Mouse (Mus musculus) MEL (cell line): ENCODE data around the gene Pou2f2. TPM values are rescaled to one million over a fixed set of nuclear protein-coding genes. Genes with fewer than 3 reads are reported as not detected.

Source experiments
- DNase-seq: peaks from one replicate; pipeline ENCODE4 v3.0.0; 2011; ENCODE audit warnings: low read depth, low spot score
- H3K27ac ChIP-seq: 2 replicates; pipeline ENCODE4 v1.5.1; 2012; ENCODE audit warnings: low read depth, mild to moderate bottlenecking, control low read depth, low read length, moderate library complexity; ENCODE audit not compliant: control insufficient read depth
- H3K27me3 ChIP-seq, 2 experiments: fragments of 150-350 bp in 1 of 2; sonication (generic) in 1 of 2; 2 replicates each; pipeline ENCODE4 v1.6.1; 2012; ENCODE audit warnings: low read length in 2 of 2, mild to moderate bottlenecking in 2 of 2, improper control_type of control experiment in 1 of 2, moderate library complexity in 1 of 2; ENCODE audit not compliant: insufficient read depth in 2 of 2, control insufficient read depth in 1 of 2
- H3K36me3 ChIP-seq, 2 experiments: 2 replicates each; pipeline ENCODE4 v1.6.1; 2012 to 2014; ENCODE audit warnings: low read length in 2 of 2, improper control_type of control experiment in 1 of 2, inconsistent platforms in 1 of 2, mild to moderate bottlenecking in 1 of 2; ENCODE audit not compliant: insufficient read depth in 2 of 2, control insufficient read depth in 1 of 2
- H3K4me1 ChIP-seq, 2 experiments: fragments of 150-350 bp in 1 of 2; sonication (generic) in 1 of 2; 2 replicates each; pipeline ENCODE4 v1.6.1; 2012; ENCODE audit warnings: low read length in 2 of 2, improper control_type of control experiment in 1 of 2, mild to moderate bottlenecking in 1 of 2; ENCODE audit not compliant: insufficient read depth in 2 of 2, control insufficient read depth in 1 of 2
- H3K4me3 ChIP-seq, 2 experiments: fragments of 150-350 bp in 1 of 2; sonication (generic) in 1 of 2; 2 replicates each; pipeline ENCODE4 v1.5.1; 2012; ENCODE audit warnings: low read depth in 2 of 2, low read length in 2 of 2, mild to moderate bottlenecking in 2 of 2, moderate library complexity in 2 of 2, control low read depth in 1 of 2, improper control_type of control experiment in 1 of 2; ENCODE audit not compliant: control insufficient read depth in 1 of 2, insufficient read depth in 1 of 2
- H3K79me2 ChIP-seq: 2 replicates; pipeline ENCODE4 v1.6.1; 2012; ENCODE audit warnings: mild to moderate bottlenecking, low read length, moderate library complexity; ENCODE audit not compliant: control insufficient read depth, poor library complexity, insufficient read depth
- H3K9ac ChIP-seq: 2 replicates; pipeline ENCODE4 v1.6.1; 2012; ENCODE audit warnings: low read depth, mild to moderate bottlenecking, control low read depth, low read length, moderate library complexity; ENCODE audit not compliant: control insufficient read depth, poor library complexity, severe bottlenecking
- H3K9me3 ChIP-seq: fragments of 150-350 bp; sonication (generic); replicated peaks from 2 replicates; pipeline ENCODE4 v1.6.1; 2012; ENCODE audit warnings: mild to moderate bottlenecking, low read length, improper control_type of control experiment, moderate library complexity; ENCODE audit not compliant: insufficient read depth
- CHD1 ChIP-seq: IDR thresholded peaks from 2 replicates; pipeline ENCODE4 v1.6.1; 2012; ENCODE audit warnings: low read depth, mild to moderate bottlenecking, inconsistent platforms, low read length, improper control_type of control experiment
- CHD2 ChIP-seq: IDR thresholded peaks from 2 replicates; pipeline ENCODE4 v1.6.1; 2011; ENCODE audit warnings: low read length, improper control_type of control experiment
- CTCF ChIP-seq, 3 experiments: IDR thresholded peaks in 2 of 3; conservative IDR thresholded peaks in 1 of 3; 2 replicates each; pipeline ENCODE4 v1.5.1; 2011 to 2012; ENCODE audit warnings: low read length in 3 of 3, low read depth in 2 of 3, mild to moderate bottlenecking in 2 of 3, improper control_type of control experiment in 1 of 3, inconsistent platforms in 1 of 3, mixed read lengths in 1 of 3, moderate library complexity in 1 of 3; ENCODE audit not compliant: control insufficient read depth in 1 of 3, insufficient read depth in 1 of 3, poor library complexity in 1 of 3, severe bottlenecking in 1 of 3
- E2F4 ChIP-seq: IDR thresholded peaks from 2 replicates; pipeline ENCODE4 v1.6.1; 2011; ENCODE audit warnings: low read depth, low read length, improper control_type of control experiment, borderline replicate concordance
- ELF1 ChIP-seq: IDR thresholded peaks from 2 replicates; pipeline ENCODE4 v1.6.1; 2014; ENCODE audit warnings: low read depth, mild to moderate bottlenecking, inconsistent platforms, low read length, improper control_type of control experiment, moderate library complexity
- EP300 ChIP-seq, 2 experiments: IDR thresholded peaks; 2 replicates each; pipeline ENCODE4 v1.6.1; 2011; ENCODE audit warnings: improper control_type of control experiment in 2 of 2, low read length in 2 of 2, low read depth in 1 of 2, mild to moderate bottlenecking in 1 of 2
- ETS1 ChIP-seq: IDR thresholded peaks from 2 replicates; pipeline ENCODE4 v1.6.1; 2012; ENCODE audit warnings: low read depth, mild to moderate bottlenecking, inconsistent platforms, low read length, improper control_type of control experiment, moderate library complexity
- GATA1 ChIP-seq: IDR thresholded peaks from 2 replicates; pipeline ENCODE4 v1.6.1; 2011; ENCODE audit warnings: low read depth, low read length, improper control_type of control experiment
- HCFC1 ChIP-seq: IDR thresholded peaks from 2 replicates; pipeline ENCODE4 v1.6.1; 2012; ENCODE audit warnings: low read depth, mild to moderate bottlenecking, inconsistent platforms, low read length, improper control_type of control experiment, moderate library complexity
- MAZ ChIP-seq: IDR thresholded peaks from 2 replicates; pipeline ENCODE4 v1.6.1; 2012; ENCODE audit warnings: low read depth, mild to moderate bottlenecking, inconsistent platforms, low read length, improper control_type of control experiment
- MXI1 ChIP-seq: IDR thresholded peaks from 2 replicates; pipeline ENCODE4 v1.6.1; 2011; ENCODE audit warnings: mild to moderate bottlenecking, low read depth, low read length, improper control_type of control experiment
- MYB ChIP-seq: IDR thresholded peaks from 2 replicates; pipeline ENCODE4 v1.6.1; 2011; ENCODE audit warnings: mild to moderate bottlenecking, low read depth, low read length, improper control_type of control experiment
- MYC ChIP-seq: IDR thresholded peaks from 2 replicates; pipeline ENCODE4 v1.6.1; 2011; ENCODE audit warnings: low read depth, mild to moderate bottlenecking, low read length, improper control_type of control experiment, moderate library complexity
- NELFE ChIP-seq: IDR thresholded peaks from 2 replicates; pipeline ENCODE4 v1.6.1; 2011; ENCODE audit warnings: low read depth, low read length, improper control_type of control experiment
- NRF1 ChIP-seq: IDR thresholded peaks from 2 replicates; pipeline ENCODE4 v1.6.1; 2014; ENCODE audit warnings: low read depth, mild to moderate bottlenecking, inconsistent platforms, low read length, improper control_type of control experiment, moderate library complexity; ENCODE audit not compliant: poor library complexity, insufficient read depth, severe bottlenecking
- POLR2A ChIP-seq, 2 experiments: IDR thresholded peaks; 2 replicates each; pipeline ENCODE4 v1.6.1; 2011 to 2012; ENCODE audit warnings: low read length in 2 of 2, mild to moderate bottlenecking in 2 of 2, control low read depth in 1 of 2, improper control_type of control experiment in 1 of 2, low read depth in 1 of 2, moderate library complexity in 1 of 2; ENCODE audit not compliant: control insufficient read depth in 1 of 2, insufficient read depth in 1 of 2, poor library complexity in 1 of 2
- POLR2AphosphoS2 ChIP-seq: IDR thresholded peaks from 2 replicates; pipeline ENCODE4 v1.6.1; 2011; ENCODE audit warnings: low read length, improper control_type of control experiment
- POLR2AphosphoS5 ChIP-seq: IDR thresholded peaks from 2 replicates; pipeline ENCODE4 v1.6.1; 2012; ENCODE audit warnings: low read depth, borderline replicate concordance, mild to moderate bottlenecking, inconsistent platforms, low read length, moderate library complexity, mixed read lengths
- RAD21 ChIP-seq: IDR thresholded peaks from 2 replicates; pipeline ENCODE4 v1.6.1; 2011; ENCODE audit warnings: mild to moderate bottlenecking, low read depth, low read length, improper control_type of control experiment
- SIN3A ChIP-seq: IDR thresholded peaks from 2 replicates; pipeline ENCODE4 v1.6.1; 2012; ENCODE audit warnings: low read length, improper control_type of control experiment, inconsistent platforms
- SMC3 ChIP-seq: IDR thresholded peaks from 2 replicates; pipeline ENCODE4 v1.6.1; 2011; ENCODE audit warnings: low read depth, low read length, improper control_type of control experiment
- TBP ChIP-seq: IDR thresholded peaks from 2 replicates; pipeline ENCODE4 v1.8.0; 2011; ENCODE audit warnings: low read depth, low read length, improper control_type of control experiment
- TCF12 ChIP-seq: IDR thresholded peaks from 2 replicates; pipeline ENCODE4 v1.6.1; 2014; ENCODE audit warnings: low read depth, mild to moderate bottlenecking, inconsistent platforms, low read length, improper control_type of control experiment, moderate library complexity
- USF1 ChIP-seq: IDR thresholded peaks from 2 replicates; pipeline ENCODE4 v1.6.1; 2014; ENCODE audit warnings: low read depth, mild to moderate bottlenecking, inconsistent platforms, low read length, improper control_type of control experiment, moderate library complexity
- USF2 ChIP-seq, 2 experiments: IDR thresholded peaks; 2 replicates each; pipeline ENCODE4 v1.6.1; 2011 to 2012; ENCODE audit warnings: improper control_type of control experiment in 2 of 2, low read length in 2 of 2, borderline replicate concordance in 1 of 2, inconsistent platforms in 1 of 2, low read depth in 1 of 2, mild to moderate bottlenecking in 1 of 2; ENCODE audit not compliant: insufficient read depth in 1 of 2
- ZMIZ1 ChIP-seq: IDR thresholded peaks from 2 replicates; pipeline ENCODE4 v1.6.1; 2012; ENCODE audit warnings: low read depth, mild to moderate bottlenecking, inconsistent platforms, low read length, improper control_type of control experiment, moderate library complexity
- polyA plus RNA-seq, 2 experiments: library from polyadenylated mRNA; stranded (reverse) in 1 of 2; unstranded in 1 of 2; fragments of >175 nt in 1 of 2; fragments of >200 nt in 1 of 2; gene quantifications; 2 replicates each; pipeline versions ENCODE4 v1.2.1 to v1.2.4; 2012; ENCODE audit warnings: low replicate concordance in 2 of 2, low read depth in 1 of 2; ENCODE audit not compliant: insufficient read length in 2 of 2, insufficient read depth in 1 of 2, missing spikeins in 1 of 2
- total RNA-seq: library from RNA; depleted of rRNA; stranded (reverse); fragments of 300-350 nt; gene quantifications from 2 replicates; pipeline ENCODE4 v1.2.3, GENCODE M21; 2012

Pou2f2 gene
- total and polyA plus RNA-seq, 3 experiments, result 0.73 to 6.4 TPM; not detected in 1

DNA sequence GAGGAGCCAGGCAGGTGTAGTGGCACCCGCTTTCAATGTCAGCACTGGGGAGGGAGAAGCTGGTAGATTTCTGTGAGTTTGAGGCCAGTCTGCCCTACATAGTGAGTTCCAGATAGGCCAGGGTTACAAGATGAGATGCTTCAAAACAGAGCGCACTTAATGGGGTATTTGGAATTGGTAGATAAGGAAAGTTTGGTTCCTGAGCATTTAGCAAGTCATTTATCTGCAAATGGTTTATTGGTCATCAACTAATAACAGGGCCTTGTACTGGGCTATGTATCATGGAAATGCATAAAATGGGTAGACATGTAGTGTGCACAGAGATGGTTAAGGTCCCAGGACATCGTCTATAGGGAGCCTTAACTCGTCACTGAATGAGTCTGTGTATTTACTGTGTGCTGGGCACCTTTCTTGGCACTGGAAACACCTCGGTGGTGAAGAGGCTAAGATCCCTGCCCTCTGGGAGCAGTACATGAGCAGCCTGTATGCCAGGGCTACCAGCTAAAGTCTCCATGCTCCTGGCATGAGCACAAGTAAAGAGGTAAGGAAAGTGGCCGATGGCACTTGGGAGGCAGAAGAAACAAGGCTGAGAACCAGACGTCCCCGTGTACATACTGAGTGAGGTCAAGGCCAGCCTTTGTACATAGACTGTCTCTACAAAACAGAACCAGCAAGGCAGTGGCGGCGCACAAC, 42.9 kb upstream of the Pou2f2 start:
- Histone ChIP-seq H3K27me3 (no peaks in the 10 kb centered on the region), H3K4me1 (peaks cover 0 to 19% of the 10 kb centered on the region in 2 experiments; a peak in 3 of 4 replicates), H3K9ac (peak overlapping the region; percentile 85), H3K36me3 (peaks cover 0 to 20% of the 10 kb centered on the region in 2 experiments; a peak in 3 of 4 replicates), H3K79me2 (peaks cover 37% of the 10 kb centered on the region), H3K9me3 (no peaks in the 10 kb centered on the region), H3K27ac (peak overlapping the region; percentile 67), H3K4me3 (peak overlapping the region; percentile 87 to 90)
- TF ChIP-seq USF1, result no peak
- TF ChIP-seq GATA1, result 0 out of 2 replicates have a peak, but pooled peaks have one; percentile 21
- no peak for TF ChIP-seq POLR2AphosphoS5
- peak in 1 of 2 experiments; percentile 51; a peak in 3 of 4 replicates for TF ChIP-seq EP300 (IDR thresholded peaks at IDR 0.05; ENCODE audit: low read depth in 1 of 2, low read length in 2 of 2)
- no peak for TF ChIP-seq POLR2A (IDR thresholded peaks at IDR 0.05; ENCODE audit: control insufficient read depth in 1 of 2, insufficient read depth in 1 of 2, low read depth in 1 of 2, low read length in 2 of 2, poor library complexity in 1 of 2)
- TF ChIP-seq CHD1, result no peak
- DNase-seq, result peak; percentile 37

DNA sequence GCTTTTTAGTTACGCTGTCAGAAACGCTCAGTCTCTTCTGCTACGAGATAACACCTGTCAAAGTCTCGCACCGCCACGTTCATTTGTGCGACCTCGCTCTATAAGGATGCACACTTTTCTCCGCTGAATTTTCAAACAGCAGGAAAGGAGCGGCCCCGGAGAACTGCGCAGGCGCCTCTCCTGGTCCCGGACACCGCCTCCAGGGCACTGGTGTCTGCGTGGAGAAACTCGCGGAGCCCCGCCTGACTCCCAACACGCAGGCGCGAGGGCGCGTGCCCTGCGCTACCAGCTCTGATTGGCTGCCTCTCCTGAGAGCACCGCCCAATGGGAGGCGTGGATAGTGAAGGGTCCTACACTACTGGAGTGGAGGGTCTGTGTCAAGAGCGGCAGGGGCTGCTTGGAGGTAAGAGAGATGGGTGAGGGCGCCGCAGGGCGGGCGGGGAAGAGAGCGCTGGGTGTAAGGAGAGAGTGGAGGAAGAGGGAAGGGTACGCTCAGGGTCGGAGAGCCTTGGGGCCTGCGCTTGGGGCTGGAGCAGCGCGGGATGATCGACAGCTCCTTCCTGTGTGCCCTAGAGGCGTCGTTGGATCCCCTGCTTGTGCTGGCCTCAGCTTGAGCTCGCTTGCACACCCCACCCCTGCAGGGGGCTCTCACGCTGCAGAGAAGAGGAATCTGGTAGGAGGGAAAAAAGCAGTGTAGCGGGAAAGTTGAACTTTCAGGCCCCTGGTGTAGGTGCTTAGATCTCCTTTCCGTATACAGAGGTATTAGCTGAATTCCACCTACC, 41.8 kb upstream of the Pou2f2 start, which contains the start of gene Zfp526:
Gene Zfp526 (plus strand): TSS at position 324 of the 782 bp plus-strand sequence.
- H3K4me3 ChIP-seq, result peak within 1 kb of the TSS; percentile 87 to 90
- H3K9ac ChIP-seq, result peak within 1 kb of the TSS; percentile 85
- H3K4me1 ChIP-seq, result peaks cover 0 to 19% of the 10 kb centered on the region in 2 experiments; a peak in 3 of 4 replicates
- DNase-seq, result peak; percentile 98
- H3K9me3 ChIP-seq, result no peaks in the 10 kb centered on the region
- peaks cover 1 to 21% of the 10 kb centered on the region in 2 experiments; a peak in 2 of 4 replicates for H3K36me3 ChIP-seq
- no peaks in the 10 kb centered on the region for H3K27me3 ChIP-seq
- peak; percentile 26 for TF ChIP-seq ETS1
- TF ChIP-seq CHD2, result 0 out of 2 replicates have a peak, but pooled peaks have one; percentile 6
- no peak; the same call in 1 of the 2 replicates for TF ChIP-seq RAD21
- peak; percentile 81 for TF ChIP-seq NELFE
- TF ChIP-seq SMC3, result 0 out of 2 replicates have a peak, but pooled peaks have one; percentile 13
- peak; percentile 43; the same call in 1 of the 2 replicates for TF ChIP-seq MYC
- peak; percentile 81 to 91 for TF ChIP-seq POLR2A (IDR thresholded peaks at IDR 0.05; ENCODE audit: control insufficient read depth in 1 of 2, insufficient read depth in 1 of 2, low read depth in 1 of 2, low read length in 2 of 2, poor library complexity in 1 of 2)
- peak in 2 of 3 experiments; percentile 4 to 19; a peak in 2 of 6 replicates for TF ChIP-seq CTCF (IDR thresholded peaks at IDR 0.05 in 2 of 3, conservative IDR thresholded peaks at IDR 0.05 in 1 of 3; ENCODE audit: control insufficient read depth in 1 of 3, insufficient read depth in 1 of 3, low read depth in 2 of 3, low read length in 3 of 3, poor library complexity in 1 of 3, severe bottlenecking in 1 of 3)
- TF ChIP-seq CHD1, result peak; percentile 18; the same call in 1 of the 2 replicates
- no peak for TF ChIP-seq E2F4
- TF ChIP-seq EP300 (IDR thresholded peaks at IDR 0.05; ENCODE audit: low read depth in 1 of 2, low read length in 2 of 2), result no peak
- TF ChIP-seq TBP, result no peak; the same call in 1 of the 2 replicates
- TF ChIP-seq MAZ, result 0 out of 2 replicates have a peak, but pooled peaks have one; percentile 37
- TF ChIP-seq ZMIZ1, result peak; percentile 65
- TF ChIP-seq MXI1, result peak; percentile 31
- TF ChIP-seq TCF12, result peak; percentile 29; the same call in 1 of the 2 replicates
- TF ChIP-seq HCFC1, result peak; percentile 78
- peak; percentile 97 for TF ChIP-seq NRF1
- 0 out of 4 replicates have a peak, but pooled peaks of 1 of the 2 experiments have one; percentile 42 for TF ChIP-seq USF2 (IDR thresholded peaks at IDR 0.05; ENCODE audit: borderline replicate concordance in 1 of 2, insufficient read depth in 1 of 2, low read depth in 1 of 2, low read length in 2 of 2)
- TF ChIP-seq MYB, result no peak
- TF ChIP-seq SIN3A, result peak; percentile 80
- TF ChIP-seq ELF1, result 0 out of 2 replicates have a peak, but pooled peaks have one; percentile 18
- TF ChIP-seq POLR2AphosphoS2, result peak; percentile 79
- no peak for TF ChIP-seq POLR2AphosphoS5
- peak; percentile 94 for TF ChIP-seq USF1
- H3K79me2 ChIP-seq, result peaks cover 37% of the 10 kb centered on the region
- peak within 1 kb of the TSS; percentile 95 for H3K27ac ChIP-seq
